Mouse (Mus musculus) WW6 (cell line): ENCODE measurements at regions not wholly inside any gene's neighbourhood (a gene's known extent, or its start where the extent isn't known, plus 50 kb on each side); places are given as distances from the start of the nearest gene placed in this dataset.

Experiments
- DNase-seq: peaks from one replicate; pipeline ENCODE4 v3.0.0-alpha.2; 2013; ENCODE audit warnings: low read depth, low spot score

GRCm38 (mm10) chr1:92340644-92341043 is 133.0 kb downstream of the Ndufa10 start:
- DNase-seq = no peak

DNA sequence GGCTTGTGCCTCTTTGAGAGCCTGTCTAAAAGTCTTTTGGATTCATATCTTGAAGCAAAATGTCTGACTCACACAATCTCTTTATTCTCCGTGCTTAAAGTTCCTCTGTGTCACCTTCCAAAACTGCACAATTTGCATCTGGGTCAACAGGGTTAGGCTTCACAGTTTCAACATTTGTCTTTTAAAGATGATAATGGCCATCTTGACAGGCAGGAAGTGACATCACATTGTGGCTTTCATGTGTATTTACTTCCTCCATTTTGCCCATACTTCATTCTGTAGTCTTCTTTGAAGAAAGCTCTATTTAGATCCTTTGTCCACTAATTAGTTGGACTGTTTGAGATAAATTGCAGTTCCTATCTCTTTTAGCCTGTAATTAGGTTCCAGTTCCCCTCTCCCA is 135.1 kb downstream of the Ndufa10 start:
- no peak for DNase-seq

DNA sequence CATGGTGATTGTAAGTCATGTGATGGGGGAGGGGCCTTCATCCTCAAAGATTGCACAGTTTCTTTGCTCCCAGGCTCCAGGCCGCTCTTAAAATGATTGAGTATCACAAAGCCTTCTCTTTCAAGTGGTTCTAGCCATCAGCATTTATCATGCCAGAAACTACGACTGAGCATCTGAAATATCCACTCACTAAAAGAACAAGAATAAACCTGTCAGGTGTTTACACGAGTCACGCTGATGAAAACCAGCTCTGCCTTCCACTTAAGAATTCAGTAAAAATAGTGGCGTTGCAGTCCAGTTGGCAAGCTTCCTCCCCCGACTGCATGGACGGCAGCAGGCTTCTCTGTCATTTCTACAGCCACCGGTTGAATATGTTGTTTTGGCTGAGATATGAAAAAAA is 136.2 kb downstream of the Ndufa10 start:
- no peak for DNase-seq

GRCm38 (mm10) chr1:92332248-92332584 is 136.7 kb upstream of the Hdac4 start:
- DNase-seq = no peak

- no peak for DNase-seq
Observed at GRCm38 (mm10) chr1:92331559-92332247, 136.2 kb upstream of the Hdac4 start.

GRCm38 (mm10) chr1:92330181-92330580 is 134.7 kb upstream of the Hdac4 start:
- DNase-seq = no peak

GRCm38 (mm10) chr1:92329491-92329890 is 134.0 kb upstream of the Hdac4 start:
- DNase-seq = no peak

DNA sequence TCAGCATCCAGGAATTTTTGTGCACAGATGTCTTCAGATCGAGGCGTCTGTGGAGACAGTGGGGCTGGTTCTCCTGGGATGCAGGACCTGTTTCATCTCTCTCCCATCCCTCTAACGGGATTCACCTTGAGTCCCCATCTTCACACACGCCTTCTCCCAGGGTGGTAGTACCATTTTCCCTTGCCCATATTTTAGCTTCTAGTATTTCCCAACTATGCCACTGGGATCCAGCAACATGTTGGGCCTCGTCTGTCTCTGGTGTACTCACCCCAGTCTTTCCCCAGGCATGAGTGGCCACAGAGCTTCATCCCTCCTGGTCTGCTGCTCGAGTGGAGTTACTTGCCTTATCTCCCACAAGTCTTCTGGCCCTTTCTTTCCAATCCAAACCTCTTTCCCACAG is 131.6 kb upstream of the Hdac4 start:
- DNase-seq = no peak

- DNase-seq = no peak
Observed at GRCm38 (mm10) chr1:92325281-92325680, 129.8 kb upstream of the Hdac4 start.

DNA sequence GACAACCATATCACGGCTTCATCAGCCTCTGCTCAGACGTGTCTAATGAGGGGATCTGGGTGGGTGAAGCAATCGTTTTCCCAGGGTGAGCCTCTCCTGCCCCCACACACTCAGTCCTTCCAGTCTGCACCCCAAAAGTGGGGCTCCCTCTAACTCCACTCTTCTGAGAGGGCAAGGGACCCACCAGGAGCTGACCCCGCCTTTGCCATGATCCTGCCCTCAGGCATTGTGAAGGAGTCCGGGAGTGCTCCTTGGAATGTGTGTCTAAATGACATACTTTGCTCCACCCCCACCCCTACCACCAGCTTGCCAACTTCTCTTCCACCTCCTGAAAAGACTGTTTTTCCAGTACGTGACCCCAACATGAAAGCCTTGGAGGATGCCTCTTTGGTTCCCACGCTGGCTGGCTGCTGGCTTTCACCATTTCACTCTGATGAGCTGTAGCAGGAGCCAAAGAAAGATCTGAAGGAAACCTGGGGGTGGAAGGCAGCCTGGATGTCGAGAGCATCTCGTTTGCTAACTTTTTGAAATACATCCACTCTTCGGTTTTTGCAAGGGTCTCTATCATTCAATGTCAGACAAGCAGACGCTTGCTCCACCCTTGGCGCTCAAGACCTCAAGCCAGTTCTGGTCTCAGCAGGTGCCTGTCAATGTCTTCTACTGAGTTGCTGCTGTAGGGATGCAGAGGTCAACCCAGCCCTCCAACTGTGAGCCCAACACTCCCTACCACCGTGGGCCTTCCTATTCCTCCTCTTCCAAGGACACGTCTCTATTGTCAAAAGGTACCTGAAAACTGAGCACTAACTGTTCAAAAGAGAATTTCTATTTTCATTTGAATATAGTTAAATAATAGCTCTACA is 128.8 kb upstream of the Hdac4 start:
- DNase-seq = no peak

- DNase-seq = no peak
Observed at GRCm38 (mm10) chr1:92317131-92317530, 121.6 kb upstream of the Hdac4 start.

- DNase-seq = no peak
Observed at GRCm38 (mm10) chr1:92316191-92316723, 120.8 kb upstream of the Hdac4 start.

- no peak for DNase-seq
Observed at GRCm38 (mm10) chr1:92313001-92313597, 117.6 kb upstream of the Hdac4 start.

DNA sequence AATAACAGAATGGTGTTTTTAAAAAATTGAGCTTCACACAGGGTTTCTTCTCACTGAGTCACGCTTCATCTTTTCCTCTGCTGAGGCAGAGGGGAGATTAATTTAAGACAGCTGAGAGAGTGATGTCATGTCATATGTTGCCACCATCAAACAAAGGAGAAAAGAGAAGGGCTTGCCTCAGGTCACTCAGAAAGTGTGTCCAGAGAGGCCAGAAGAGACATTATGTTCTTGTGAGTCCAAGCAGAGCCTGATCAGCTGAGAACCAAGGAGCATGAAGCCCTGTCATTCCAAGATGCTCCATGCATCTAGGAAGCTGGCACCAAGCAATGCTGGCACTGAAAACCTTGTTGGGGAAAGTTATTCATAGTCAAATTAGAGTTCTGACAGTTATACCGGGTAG is 114.4 kb upstream of the Hdac4 start:
- no peak for DNase-seq

GRCm38 (mm10) chr1:92309381-92309780 is 113.9 kb upstream of the Hdac4 start:
- DNase-seq = no peak

- no peak for DNase-seq
Observed at GRCm38 (mm10) chr1:92308537-92308936, 113.0 kb upstream of the Hdac4 start.

GRCm38 (mm10) chr1:92306042-92306441 is 110.5 kb upstream of the Hdac4 start:
- no peak for DNase-seq

DNA sequence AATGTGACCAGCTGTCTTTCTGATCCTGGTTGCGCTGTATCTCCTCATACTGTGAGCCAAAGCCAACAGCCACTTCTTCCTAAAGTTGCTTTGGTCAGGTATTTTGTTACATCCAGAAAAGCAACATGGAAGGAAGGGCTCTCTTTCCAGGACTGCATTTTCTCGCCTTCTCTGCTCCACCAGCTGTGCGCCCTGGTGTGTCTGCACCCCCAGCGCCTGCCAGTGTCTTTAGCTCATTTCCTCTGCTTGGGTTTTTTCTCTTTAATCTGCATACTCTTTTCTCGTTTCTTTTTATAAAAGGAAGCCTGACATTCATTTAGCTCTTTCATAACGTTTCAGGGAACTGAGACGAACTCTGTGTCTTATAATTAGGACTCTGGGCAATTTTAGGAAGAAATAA is 103.5 kb upstream of the Hdac4 start:
- no peak for DNase-seq

DNA sequence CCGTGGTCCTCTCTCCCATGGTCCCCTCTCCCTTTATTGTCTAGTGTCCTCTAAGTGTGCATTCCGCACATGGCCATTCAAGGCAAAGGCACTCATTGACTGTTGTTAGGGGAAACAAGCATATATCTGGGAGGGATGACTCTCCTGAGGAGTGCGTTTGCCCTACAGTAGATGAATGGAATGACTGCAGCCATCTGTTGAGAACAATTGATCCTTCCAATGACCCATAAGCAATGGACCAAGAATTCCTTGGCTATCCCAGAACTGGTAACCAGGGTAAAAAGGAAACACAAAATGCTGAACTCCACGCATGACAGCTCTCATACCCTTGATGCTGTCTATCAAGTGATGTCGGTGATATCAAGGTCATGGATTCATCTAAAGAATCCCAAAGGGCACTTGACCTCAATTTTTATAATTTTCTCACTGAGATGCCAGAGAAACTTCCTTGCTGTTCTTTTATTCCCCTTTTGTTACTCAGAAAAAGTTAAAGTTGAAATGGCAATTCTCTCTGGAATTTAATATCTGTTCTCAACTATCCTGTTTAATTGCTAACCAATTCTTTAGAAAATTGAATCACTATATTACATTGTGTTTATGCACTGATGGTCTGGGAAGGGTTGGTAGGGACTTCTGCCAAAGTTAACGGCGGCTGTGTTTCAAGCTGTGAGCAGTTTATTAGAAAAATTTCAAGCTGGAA is 97.3 kb upstream of the Hdac4 start:
- no peak for DNase-seq

- DNase-seq = no peak
Observed at GRCm38 (mm10) chr1:92286966-92287342, 91.5 kb upstream of the Hdac4 start.

- no peak for DNase-seq
Observed at GRCm38 (mm10) chr1:92286013-92286965, 90.8 kb upstream of the Hdac4 start.
